Mouse (Mus musculus): ENCODE results near the gene Edc3. TPM values are rescaled to one million over a fixed set of nuclear protein-coding genes. Genes with fewer than 3 reads are reported as not detected.
A peak's percentile ranks its signal among the peaks of the same experiment; 100 is the strongest.

The Edc3 gene
- polyA plus RNA-seq, 1 experiment, result 12.8 TPM

DNA sequence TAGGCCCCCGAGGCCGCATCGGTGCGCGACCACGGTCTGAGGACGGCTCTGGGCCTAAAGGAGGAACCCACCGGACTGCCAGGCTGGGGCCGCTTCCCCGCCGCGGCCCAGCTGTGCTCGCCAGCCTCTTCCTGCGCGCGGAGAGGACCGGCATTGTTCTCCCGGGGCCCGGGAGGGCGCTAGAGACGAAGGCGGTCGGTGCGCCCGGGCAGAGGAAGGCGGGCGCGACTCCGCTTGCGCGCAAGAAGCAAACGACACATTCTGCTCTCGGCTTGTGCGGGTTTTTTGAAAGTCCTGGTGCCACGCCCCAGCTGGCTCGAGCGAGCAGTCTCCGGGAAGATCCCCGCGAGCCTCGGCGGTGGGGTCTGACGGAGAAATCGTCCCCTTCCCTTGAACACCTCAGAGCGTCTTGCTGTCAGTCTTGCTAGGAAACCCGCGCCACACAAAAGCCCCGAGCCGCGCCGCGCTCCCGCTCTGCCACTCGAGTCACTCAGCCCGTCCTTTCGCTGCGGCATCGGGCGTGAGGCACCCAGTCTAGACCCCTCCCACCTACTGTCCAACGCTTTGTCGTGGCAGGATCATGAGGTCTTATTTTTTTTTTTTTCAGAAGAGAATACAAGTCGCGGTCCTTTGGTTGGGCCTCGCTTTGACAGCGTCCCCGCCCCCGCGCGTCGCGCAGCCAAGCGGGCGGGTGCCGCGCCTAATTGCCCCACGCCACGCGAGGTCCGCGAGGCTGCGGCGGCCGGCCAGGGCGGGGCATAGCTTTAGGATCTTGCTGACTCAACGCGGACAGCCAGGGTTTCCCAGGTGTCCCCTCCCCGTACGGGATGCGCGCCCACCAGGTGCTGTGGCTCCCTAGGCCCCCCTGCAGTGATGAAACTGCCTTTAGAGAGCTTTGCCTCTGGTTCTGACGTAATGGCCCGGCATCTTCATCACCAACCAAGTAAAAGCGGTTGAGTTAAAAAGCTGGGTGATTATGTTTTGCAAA, 57.3 kb downstream of the Edc3 start, which contains the start of gene Clk3:
Gene Clk3 (minus strand): TSS at position 497 of the 988 bp plus-strand sequence.
- peak within 1 kb of the TSS; percentile 89 for H3K27ac ChIP-seq (ENCODE audit: insufficient read depth, low read depth, low read length)
- peaks cover 21% of the 10 kb centered on the region for H3K4me1 ChIP-seq (ENCODE audit: control insufficient read depth, insufficient read depth, low read length)
- TF ChIP-seq POLR2A (IDR thresholded peaks at IDR 0.05; ENCODE audit: borderline replicate concordance, low read depth, low read length), result no peak
- no peak for TF ChIP-seq CTCF (IDR thresholded peaks at IDR 0.05; ENCODE audit: low read depth, low read length)
- H3K4me3 ChIP-seq (ENCODE audit: insufficient read depth, low read length), result peak within 1 kb of the TSS; percentile 97

DNA sequence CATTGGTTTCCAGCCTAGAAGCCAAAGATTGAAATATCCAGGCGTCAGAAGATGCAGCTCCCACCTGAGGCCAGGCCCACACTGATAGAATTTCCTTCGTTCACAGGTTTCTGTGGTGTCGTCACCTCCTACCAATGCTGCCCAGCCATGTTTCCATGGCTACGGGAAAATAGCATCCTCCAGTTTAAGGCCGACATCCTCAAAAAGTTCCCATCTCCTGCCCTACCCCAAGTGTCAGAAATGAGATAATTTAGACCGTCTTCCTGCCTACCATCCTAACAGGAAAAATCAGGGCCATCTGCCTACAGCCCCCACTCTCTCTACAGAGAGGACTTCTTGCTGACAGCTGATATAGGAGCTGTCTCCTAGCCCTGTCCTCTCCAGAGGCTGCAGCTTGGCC, 58.1 kb downstream of the Edc3 start:
- Histone ChIP-seq H3K27ac (ENCODE audit: insufficient read depth, low read depth, low read length) (no peak overlapping the region), H3K4me1 (ENCODE audit: control insufficient read depth, insufficient read depth, low read length) (peaks cover 21% of the 10 kb centered on the region), H3K4me3 (ENCODE audit: insufficient read depth, low read length) (no peak overlapping the region)
- TF ChIP-seq CTCF (IDR thresholded peaks at IDR 0.05; ENCODE audit: low read depth, low read length) (no peak), POLR2A (IDR thresholded peaks at IDR 0.05; ENCODE audit: borderline replicate concordance, low read depth, low read length) (no peak)

DNA sequence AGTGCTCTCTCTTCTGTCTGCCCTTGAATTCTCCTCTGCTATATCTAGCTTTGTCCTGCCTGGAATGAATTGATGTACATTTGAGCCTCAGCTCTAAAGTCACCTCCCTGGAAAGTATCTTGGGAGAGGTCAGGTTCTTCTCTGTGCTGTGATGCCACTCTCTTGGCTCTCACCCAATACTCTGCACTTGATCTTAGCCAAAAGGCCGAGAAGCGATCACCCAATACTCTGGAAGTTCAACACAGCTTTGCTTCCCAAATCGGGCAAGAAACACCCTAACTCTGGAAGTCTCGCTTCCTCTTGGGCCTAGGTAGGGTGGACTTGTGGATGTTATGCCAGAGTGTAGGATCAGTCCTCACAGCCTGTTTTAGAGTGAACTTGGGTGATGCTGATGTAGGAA, 58.9 kb downstream of the Edc3 start:
- peaks cover 16% of the 10 kb centered on the region for H3K4me1 ChIP-seq (ENCODE audit: control insufficient read depth, insufficient read depth, low read length)
- H3K4me3 ChIP-seq (ENCODE audit: insufficient read depth, low read length), result no peak overlapping the region
- TF ChIP-seq POLR2A (IDR thresholded peaks at IDR 0.05; ENCODE audit: borderline replicate concordance, low read depth, low read length) (no peak), CTCF (IDR thresholded peaks at IDR 0.05; ENCODE audit: low read depth, low read length) (no peak)
- H3K27ac ChIP-seq (ENCODE audit: insufficient read depth, low read depth, low read length), result no peak overlapping the region

DNA sequence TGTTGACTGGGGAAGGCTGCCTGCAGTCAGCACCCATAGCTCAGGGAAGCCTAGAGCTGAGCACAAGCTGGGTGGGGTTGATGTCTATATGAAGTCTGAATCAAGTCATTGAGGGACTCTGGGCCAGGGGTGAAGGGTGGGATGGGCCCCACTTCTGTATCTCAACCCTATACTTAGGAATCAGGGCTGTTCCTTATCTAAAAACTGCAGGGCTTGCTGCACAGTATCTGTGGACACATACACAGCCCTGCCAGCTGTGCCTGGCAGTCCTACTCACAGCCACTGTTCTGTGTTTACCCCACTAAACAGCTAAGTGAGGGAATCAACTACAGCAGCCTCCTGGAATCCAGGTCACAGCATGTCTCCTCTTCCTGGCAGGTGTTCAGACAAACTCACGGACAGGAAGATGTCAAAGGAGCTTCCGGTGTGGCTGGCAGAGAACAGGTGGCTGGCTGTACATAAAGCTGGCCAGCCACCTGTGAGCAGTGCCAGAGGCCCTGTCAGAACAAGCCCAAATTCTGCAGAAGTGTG, 61.3 kb downstream of the Edc3 start:
- Histone ChIP-seq H3K27ac (ENCODE audit: insufficient read depth, low read depth, low read length) (no peak overlapping the region), H3K4me1 (ENCODE audit: control insufficient read depth, insufficient read depth, low read length) (no peaks in the 10 kb centered on the region; the same call in 1 of the 2 replicates), H3K4me3 (ENCODE audit: insufficient read depth, low read length) (no peak overlapping the region)
- TF ChIP-seq POLR2A (IDR thresholded peaks at IDR 0.05; ENCODE audit: borderline replicate concordance, low read depth, low read length), result no peak
- TF ChIP-seq CTCF (IDR thresholded peaks at IDR 0.05; ENCODE audit: low read depth, low read length), result no peak

DNA sequence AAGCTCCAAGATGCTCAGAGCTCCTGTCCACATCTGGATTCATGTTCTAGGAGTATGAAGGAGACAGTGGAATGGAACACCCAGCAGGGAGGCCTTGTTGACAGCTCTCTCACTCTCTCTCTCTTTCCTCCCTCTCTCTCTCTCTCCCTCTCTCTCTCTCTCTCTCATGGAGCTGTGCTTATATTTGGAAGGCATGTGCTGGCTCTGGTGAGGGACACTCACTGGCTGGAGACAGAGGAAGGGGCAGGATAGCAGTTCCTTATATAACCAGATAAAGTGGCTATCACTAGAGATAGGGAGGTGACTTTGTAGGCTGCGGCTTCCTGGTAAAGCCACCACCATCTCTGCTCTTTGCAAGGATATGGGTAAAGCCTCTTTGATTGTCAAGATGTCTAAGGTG, 61.9 kb downstream of the Edc3 start:
- no peak for TF ChIP-seq CTCF (IDR thresholded peaks at IDR 0.05; ENCODE audit: low read depth, low read length)
- no peak for TF ChIP-seq POLR2A (IDR thresholded peaks at IDR 0.05; ENCODE audit: borderline replicate concordance, low read depth, low read length)
- Histone ChIP-seq H3K4me3 (ENCODE audit: insufficient read depth, low read length) (no peak overlapping the region), H3K4me1 (ENCODE audit: control insufficient read depth, insufficient read depth, low read length) (no peaks in the 10 kb centered on the region; the same call in 1 of the 2 replicates), H3K27ac (ENCODE audit: insufficient read depth, low read depth, low read length) (no peak overlapping the region)

DNA sequence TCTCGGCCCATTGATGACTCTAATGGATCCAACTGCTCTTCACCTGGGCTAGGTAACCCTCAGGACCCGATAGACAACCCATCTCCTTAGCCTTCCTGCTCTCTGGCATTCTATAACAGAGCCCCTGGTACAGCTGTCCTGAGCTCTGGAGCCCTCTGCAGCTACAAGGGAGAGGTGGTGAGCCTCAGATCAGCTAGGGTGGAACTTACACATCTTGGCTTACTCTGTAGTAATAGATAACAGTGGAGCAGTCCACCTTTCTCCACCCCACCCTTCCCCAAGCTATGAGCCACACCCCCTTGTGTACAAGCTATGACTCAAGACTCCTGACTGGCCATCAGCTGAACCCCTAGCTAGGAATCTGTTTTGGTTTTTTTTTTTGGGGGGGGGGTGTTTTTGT, 62.5 kb downstream of the Edc3 start:
- TF ChIP-seq POLR2A (IDR thresholded peaks at IDR 0.05; ENCODE audit: borderline replicate concordance, low read depth, low read length) (no peak), CTCF (IDR thresholded peaks at IDR 0.05; ENCODE audit: low read depth, low read length) (no peak)
- Histone ChIP-seq H3K4me3 (ENCODE audit: insufficient read depth, low read length) (no peak overlapping the region), H3K27ac (ENCODE audit: insufficient read depth, low read depth, low read length) (no peak overlapping the region), H3K4me1 (ENCODE audit: control insufficient read depth, insufficient read depth, low read length) (no peaks in the 10 kb centered on the region; the same call in 1 of the 2 replicates)

DNA sequence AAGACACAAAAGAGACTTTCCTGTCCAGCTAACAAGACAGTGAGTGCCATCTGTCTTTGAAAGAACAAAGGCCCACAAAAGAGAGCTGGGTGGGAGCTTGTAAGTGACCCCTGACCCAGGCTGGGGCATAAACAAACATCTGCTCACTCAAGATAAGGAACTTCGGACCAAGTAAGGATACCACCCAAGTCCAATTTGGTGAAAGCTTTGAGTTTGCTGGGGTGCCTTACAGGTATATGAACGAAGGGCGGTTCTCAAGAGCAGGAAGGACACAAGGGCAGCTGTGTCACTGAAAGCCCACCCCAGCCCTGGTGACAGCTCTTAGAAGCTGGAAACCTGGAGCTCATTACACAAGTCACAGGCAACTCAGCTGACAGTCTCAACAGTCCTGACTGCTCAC, 65.4 kb downstream of the Edc3 start:
- Histone ChIP-seq H3K4me1 (ENCODE audit: control insufficient read depth, insufficient read depth, low read length) (no peaks in the 10 kb centered on the region; the same call in 1 of the 2 replicates), H3K27ac (ENCODE audit: insufficient read depth, low read depth, low read length) (no peak overlapping the region), H3K4me3 (ENCODE audit: insufficient read depth, low read length) (no peak overlapping the region)
- TF ChIP-seq CTCF (IDR thresholded peaks at IDR 0.05; ENCODE audit: low read depth, low read length), result no peak
- no peak for TF ChIP-seq POLR2A (IDR thresholded peaks at IDR 0.05; ENCODE audit: borderline replicate concordance, low read depth, low read length)

DNA sequence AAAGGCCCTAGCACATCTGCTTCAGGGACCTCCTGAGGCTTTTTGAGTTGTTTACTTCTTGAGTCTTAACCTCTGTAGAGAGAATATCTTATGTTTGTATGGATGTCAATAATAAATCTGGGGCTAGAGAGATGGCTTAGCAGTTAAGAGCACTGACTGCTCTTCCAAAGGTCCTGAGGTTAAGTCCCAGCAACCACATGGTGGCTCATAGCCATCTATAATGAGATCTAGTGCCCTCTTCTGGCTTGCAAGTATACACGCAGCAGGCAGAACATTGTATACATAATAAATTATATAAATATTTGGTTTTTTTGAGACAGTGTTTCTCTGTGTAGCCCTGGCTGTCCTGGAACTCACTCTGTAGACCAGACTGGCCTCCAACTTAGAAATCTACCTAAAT, 65.8 kb downstream of the Edc3 start:
- no peak overlapping the region for H3K4me3 ChIP-seq (ENCODE audit: insufficient read depth, low read length)
- H3K27ac ChIP-seq (ENCODE audit: insufficient read depth, low read depth, low read length), result no peak overlapping the region
- H3K4me1 ChIP-seq (ENCODE audit: control insufficient read depth, insufficient read depth, low read length), result no peaks in the 10 kb centered on the region; the same call in 1 of the 2 replicates
- no peak for TF ChIP-seq POLR2A (IDR thresholded peaks at IDR 0.05; ENCODE audit: borderline replicate concordance, low read depth, low read length)
- TF ChIP-seq CTCF (IDR thresholded peaks at IDR 0.05; ENCODE audit: low read depth, low read length), result no peak

DNA sequence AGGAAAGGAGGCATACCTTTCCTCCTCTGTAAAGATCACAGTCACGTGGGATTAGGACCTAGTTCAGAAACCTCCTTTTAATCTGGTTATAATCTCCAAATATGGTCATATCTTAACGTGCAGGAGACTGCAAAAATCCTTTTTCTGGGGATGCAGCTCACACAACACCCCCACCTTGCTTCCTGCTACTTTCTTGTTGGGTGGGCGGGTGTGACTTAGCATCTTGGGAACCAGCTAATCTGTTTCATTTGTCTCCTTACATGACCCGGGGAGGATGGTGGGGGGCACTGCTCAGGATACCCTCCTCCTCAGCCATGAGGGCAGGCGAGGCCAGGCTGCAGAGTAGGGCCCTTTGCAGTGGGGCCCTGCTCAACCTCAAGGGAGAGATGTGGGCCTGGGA, 66.7 kb downstream of the Edc3 start:
- TF ChIP-seq POLR2A (IDR thresholded peaks at IDR 0.05; ENCODE audit: borderline replicate concordance, low read depth, low read length) (no peak), CTCF (IDR thresholded peaks at IDR 0.05; ENCODE audit: low read depth, low read length) (no peak)

DNA sequence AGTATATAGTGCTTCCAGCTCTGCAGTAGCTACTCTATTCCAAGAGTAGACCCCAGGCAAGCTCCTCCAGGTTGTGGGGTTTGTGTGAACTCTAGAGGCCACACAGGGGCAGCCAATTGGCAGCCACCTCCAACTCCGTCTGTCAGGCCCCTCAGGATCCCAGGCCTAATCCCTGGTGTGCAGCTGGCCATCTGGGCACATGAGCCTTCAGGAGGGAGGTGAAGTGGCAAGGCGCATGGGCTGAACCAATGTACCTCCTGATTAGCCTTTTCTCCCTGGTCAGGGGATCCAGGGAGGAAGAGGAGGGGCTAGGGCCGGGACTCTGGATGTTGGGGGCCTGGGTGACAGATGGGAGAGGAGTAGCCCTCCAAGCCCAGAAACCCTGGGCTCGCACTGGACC, 67.4 kb downstream of the Edc3 start:
- TF ChIP-seq CTCF (IDR thresholded peaks at IDR 0.05; ENCODE audit: low read depth, low read length) (no peak), POLR2A (IDR thresholded peaks at IDR 0.05; ENCODE audit: borderline replicate concordance, low read depth, low read length) (no peak)
- H3K4me3 ChIP-seq (ENCODE audit: insufficient read depth, low read length), result no peak overlapping the region
- H3K27ac ChIP-seq (ENCODE audit: insufficient read depth, low read depth, low read length), result no peak overlapping the region
- no peaks in the 10 kb centered on the region for H3K4me1 ChIP-seq (ENCODE audit: control insufficient read depth, insufficient read depth, low read length)

More for the DNA sequence above, 66.7 kb downstream of the Edc3 start:
- Histone ChIP-seq H3K4me1 (ENCODE audit: control insufficient read depth, insufficient read depth, low read length) (no peaks in the 10 kb centered on the region), H3K4me3 (ENCODE audit: insufficient read depth, low read length) (no peak overlapping the region), H3K27ac (ENCODE audit: insufficient read depth, low read depth, low read length) (no peak overlapping the region)
